Mouse (Mus musculus) liver, embryonic 15.5 days (tissue): Measurements from ENCODE around the gene Six3. TPM values are rescaled to one million over a fixed set of nuclear protein-coding genes. Genes with fewer than 3 reads are reported as not detected.

Source experiments
- ATAC-seq: fragments of 200-750 bp; cut with Nextera tagmentation; 2 replicates; pipeline ENCODE4 v1.8.0; 2017; ENCODE audit warnings: moderate number of reproducible peaks, mild to moderate bottlenecking, moderate library complexity; ENCODE audit not compliant: insufficient read depth
- H3K27ac ChIP-seq: fragments of 300-500 bp; sonication (generic); replicated peaks from 2 replicates; pipeline ENCODE4 v1.5.1; 2015; ENCODE audit warnings: mild to moderate bottlenecking, inconsistent platforms
- H3K27me3 ChIP-seq: fragments of 300-500 bp; sonication (generic); 2 replicates; pipeline ENCODE4 v1.6.1; 2015; ENCODE audit warnings: mild to moderate bottlenecking, inconsistent platforms
- H3K36me3 ChIP-seq: fragments of 300-500 bp; sonication (generic); replicated peaks from 2 replicates; pipeline ENCODE4 v1.6.1; 2015; ENCODE audit warnings: moderate library complexity, mild to moderate bottlenecking, inconsistent platforms
- H3K4me1 ChIP-seq: fragments of 300-500 bp; sonication (generic); replicated peaks from 2 replicates; pipeline ENCODE4 v1.6.1; 2015; ENCODE audit warnings: inconsistent platforms
- H3K4me2 ChIP-seq: fragments of 300-500 bp; sonication (generic); 2 replicates; pipeline ENCODE4 v1.6.1; 2015; ENCODE audit warnings: moderate library complexity, mild to moderate bottlenecking, inconsistent platforms
- H3K4me3 ChIP-seq: fragments of 300-500 bp; sonication (generic); replicated peaks from 2 replicates; pipeline ENCODE4 v1.5.1; 2015; ENCODE audit warnings: mild to moderate bottlenecking, inconsistent platforms
- H3K9ac ChIP-seq: fragments of 300-500 bp; sonication (generic); 2 replicates; pipeline ENCODE4 v1.6.1; 2015; ENCODE audit warnings: moderate library complexity, mild to moderate bottlenecking, inconsistent platforms
- H3K9me3 ChIP-seq: fragments of 300-500 bp; sonication (generic); replicated peaks from 2 replicates; pipeline ENCODE4 v1.6.1; 2016; ENCODE audit warnings: inconsistent platforms
- WGBS: fragments of 180-500 bp; shearing (Covaris S2); methylation state at CpG from one replicate; pipeline ENCODE4 v1.1.7; 2015; ENCODE audit warnings: mixed read lengths; ENCODE audit not compliant: insufficient replicate concordance; 5-methylcytosine and 5-hydroxymethylcytosine counted together
- polyA plus RNA-seq: library from polyadenylated mRNA; unstranded; fragments of >200 nt; fragmentation: Nextera tagmentation; extraction: Ambion mirVana; gene quantifications from 2 replicates; pipeline ENCODE4 v1.2.1, GENCODE M21; 2015

Six3 gene
- not detected in 2 replicates for polyA plus RNA-seq

DNA sequence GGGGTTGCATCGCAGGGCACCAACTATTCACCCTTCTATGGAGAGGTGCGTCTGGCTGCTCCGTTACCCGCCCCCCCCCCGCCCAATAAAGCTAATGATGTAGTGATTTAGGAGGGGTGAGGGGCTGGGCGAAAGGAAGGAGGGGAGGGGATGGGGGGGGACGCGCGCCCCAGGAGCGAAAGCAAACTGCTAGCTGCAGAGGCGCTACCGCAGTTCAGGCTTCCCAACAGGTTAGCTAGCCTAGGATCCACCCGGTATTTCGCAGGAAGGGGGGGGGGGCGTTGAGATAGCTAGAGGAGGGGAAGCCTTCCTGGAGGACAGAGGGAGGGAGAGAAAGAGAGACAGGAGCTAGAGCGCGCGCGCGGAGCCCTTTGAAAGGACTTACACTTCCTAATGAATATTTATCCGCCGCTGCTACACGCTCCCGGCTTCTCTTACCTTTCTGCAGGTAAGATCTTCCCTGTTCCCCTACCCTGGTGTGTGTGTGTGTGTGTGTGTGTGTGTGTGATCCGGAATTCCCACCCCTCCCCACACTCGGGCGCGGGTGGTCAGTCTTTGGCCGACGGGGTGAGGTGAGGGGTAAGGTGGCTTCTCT is at the start of gene Six3:
Six3 (plus strand) TSS at position 343 of the 595 bp plus-strand sequence.
- no peaks in the 10 kb centered on the region for H3K9me3 ChIP-seq
- H3K9ac ChIP-seq, result no peak within 1 kb of the TSS
- no peak for ATAC-seq
- no peak within 1 kb of the TSS for H3K4me2 ChIP-seq
- H3K27me3 ChIP-seq, result peaks cover 100% of the 10 kb centered on the region
- 2% methylated on average over 29 of the region's 30 CpGs for WGBS
- H3K27ac ChIP-seq, result no peak within 1 kb of the TSS
- no peaks in the 10 kb centered on the region for H3K4me1 ChIP-seq
- H3K36me3 ChIP-seq, result no peaks in the 10 kb centered on the region
- H3K4me3 ChIP-seq, result no peak within 1 kb of the TSS

DNA sequence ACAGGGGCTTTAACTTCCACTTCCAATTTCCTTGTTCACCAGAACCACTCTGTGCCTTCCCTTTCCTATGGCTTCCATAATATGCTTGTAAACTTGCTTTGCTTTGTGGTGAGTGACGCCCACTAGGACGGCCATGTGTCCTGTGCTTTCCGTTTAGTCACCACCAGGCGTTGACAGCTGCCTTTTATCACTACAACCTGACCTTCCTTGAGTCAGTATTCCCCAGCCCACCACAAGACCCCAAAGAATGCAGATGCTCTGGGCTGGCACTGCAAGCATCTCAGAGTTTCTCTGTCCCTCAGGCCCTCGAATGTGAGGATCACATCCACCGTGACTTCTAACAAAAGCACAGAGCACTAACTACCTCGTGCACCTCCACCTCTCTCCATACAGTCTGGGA is 49.3 kb upstream of the Six3 start:
- no peak overlapping the region for H3K4me3 ChIP-seq
- H3K27me3 ChIP-seq, result no peaks in the 10 kb centered on the region; the same call in 1 of the 2 replicates
- ATAC-seq, result no peak
- H3K4me1 ChIP-seq, result no peaks in the 10 kb centered on the region
- H3K36me3 ChIP-seq, result no peaks in the 10 kb centered on the region
- no peak overlapping the region for H3K9ac ChIP-seq
- H3K9me3 ChIP-seq, result no peaks in the 10 kb centered on the region
- 35% methylated on average over 7 of the region's 7 CpGs for WGBS
- no peak overlapping the region for H3K27ac ChIP-seq
- no peak overlapping the region for H3K4me2 ChIP-seq

DNA sequence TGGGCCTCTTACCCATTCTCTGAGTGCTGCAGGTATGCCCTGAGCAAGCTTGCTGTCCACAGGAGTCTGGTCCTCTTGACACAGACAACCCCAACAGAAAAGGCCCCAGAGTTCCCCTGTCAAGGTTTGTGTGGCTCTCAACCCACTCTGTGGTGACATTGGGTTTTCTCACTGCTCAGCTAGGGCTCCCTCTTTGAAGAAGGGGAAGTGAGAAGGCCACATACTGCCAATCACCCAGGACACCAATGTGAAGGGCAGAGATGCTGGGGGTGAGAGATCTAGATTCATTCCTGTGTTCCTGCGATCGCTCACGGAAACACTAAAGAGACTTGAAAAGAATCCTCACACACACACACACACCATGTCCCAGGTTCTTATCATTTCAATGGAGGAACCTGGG is 39.4 kb upstream of the Six3 start:
- H3K4me1 ChIP-seq, result no peaks in the 10 kb centered on the region
- H3K4me3 ChIP-seq, result no peak overlapping the region
- H3K9me3 ChIP-seq, result no peaks in the 10 kb centered on the region
- no peaks in the 10 kb centered on the region for H3K27me3 ChIP-seq
- H3K36me3 ChIP-seq, result no peaks in the 10 kb centered on the region
- H3K27ac ChIP-seq, result no peak overlapping the region
- 54% methylated on average over 3 of the region's 3 CpGs for WGBS
- ATAC-seq, result no peak
- no peak overlapping the region for H3K4me2 ChIP-seq
- no peak overlapping the region for H3K9ac ChIP-seq

DNA sequence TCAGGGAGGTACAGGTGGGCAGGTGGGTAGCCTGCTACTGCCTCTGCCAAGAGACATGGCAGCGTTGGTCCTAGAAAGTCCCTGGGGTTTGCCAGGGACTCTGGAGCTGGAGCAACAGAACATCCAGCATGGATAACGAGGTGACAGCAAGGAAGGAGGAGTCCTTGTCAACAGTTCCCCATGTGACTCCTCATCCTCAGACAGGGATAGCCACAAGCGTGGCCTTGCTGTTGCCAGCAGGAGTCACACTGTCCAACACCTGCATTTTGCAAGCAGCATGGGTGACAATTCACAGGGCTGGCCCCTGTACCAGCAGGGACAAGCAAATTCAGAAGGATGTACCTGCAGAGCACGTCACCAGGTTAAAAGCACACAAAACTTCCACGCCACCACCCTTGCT is 35.1 kb upstream of the Six3 start:
- Histone ChIP-seq H3K27ac (no peak overlapping the region), H3K9ac (no peak overlapping the region), H3K27me3 (no peaks in the 10 kb centered on the region), H3K36me3 (no peaks in the 10 kb centered on the region), H3K4me2 (no peak overlapping the region), H3K4me1 (no peaks in the 10 kb centered on the region), H3K9me3 (no peaks in the 10 kb centered on the region), H3K4me3 (no peak overlapping the region)
- ATAC-seq, result no peak
- 50% methylated on average over 5 of the region's 5 CpGs for WGBS

DNA sequence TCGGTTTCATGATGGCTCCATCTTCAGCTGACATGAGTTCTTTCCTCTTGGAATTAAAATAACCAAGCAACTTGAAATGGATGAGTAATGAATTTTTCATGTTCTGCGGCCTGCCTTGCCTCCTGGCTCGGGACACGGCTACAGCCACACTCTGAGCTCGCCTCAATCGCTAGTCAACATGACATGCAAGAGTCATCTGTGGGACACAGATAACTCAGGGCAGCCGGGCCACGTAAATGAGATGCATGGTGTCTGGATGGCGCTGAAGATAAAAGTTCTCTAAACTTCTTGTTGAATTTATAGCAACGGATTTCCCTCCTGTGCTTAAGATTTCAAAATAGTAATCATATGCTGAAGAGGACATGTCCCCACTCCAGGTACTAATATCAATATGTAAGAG is 34.1 kb upstream of the Six3 start:
- no peak overlapping the region for H3K4me2 ChIP-seq
- H3K9me3 ChIP-seq, result no peaks in the 10 kb centered on the region
- no peak overlapping the region for H3K27ac ChIP-seq
- no peaks in the 10 kb centered on the region for H3K27me3 ChIP-seq
- ATAC-seq, result no peak
- H3K4me3 ChIP-seq, result no peak overlapping the region
- no peaks in the 10 kb centered on the region for H3K4me1 ChIP-seq
- no peaks in the 10 kb centered on the region for H3K36me3 ChIP-seq
- WGBS, result 45% methylated on average over 10 of the region's 10 CpGs
- H3K9ac ChIP-seq, result no peak overlapping the region

DNA sequence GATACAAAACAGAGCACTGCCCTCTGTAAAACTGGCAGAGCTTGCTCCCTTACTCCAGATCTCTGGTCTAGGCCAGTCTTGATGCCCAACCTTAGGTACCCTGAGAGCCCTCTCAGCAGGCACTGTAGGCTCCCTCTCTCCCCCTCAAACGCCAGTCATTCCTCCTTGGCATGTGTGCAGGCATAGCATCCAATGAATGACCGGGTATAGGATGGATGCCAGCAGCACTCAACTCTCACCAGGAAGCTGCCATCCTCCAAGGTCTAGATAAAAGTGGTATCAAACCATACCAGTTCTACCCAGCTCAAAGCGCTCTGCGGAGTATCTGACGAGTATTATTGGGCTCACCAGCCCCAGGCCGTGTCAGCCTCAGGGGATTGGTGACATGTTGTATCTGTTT is 33.2 kb upstream of the Six3 start:
- Histone ChIP-seq H3K27me3 (no peaks in the 10 kb centered on the region), H3K4me2 (no peak overlapping the region), H3K4me3 (no peak overlapping the region), H3K9me3 (no peaks in the 10 kb centered on the region), H3K9ac (no peak overlapping the region), H3K36me3 (no peaks in the 10 kb centered on the region), H3K4me1 (no peaks in the 10 kb centered on the region), H3K27ac (no peak overlapping the region)
- WGBS, result 73% methylated on average over 6 of the region's 6 CpGs
- no peak for ATAC-seq

DNA sequence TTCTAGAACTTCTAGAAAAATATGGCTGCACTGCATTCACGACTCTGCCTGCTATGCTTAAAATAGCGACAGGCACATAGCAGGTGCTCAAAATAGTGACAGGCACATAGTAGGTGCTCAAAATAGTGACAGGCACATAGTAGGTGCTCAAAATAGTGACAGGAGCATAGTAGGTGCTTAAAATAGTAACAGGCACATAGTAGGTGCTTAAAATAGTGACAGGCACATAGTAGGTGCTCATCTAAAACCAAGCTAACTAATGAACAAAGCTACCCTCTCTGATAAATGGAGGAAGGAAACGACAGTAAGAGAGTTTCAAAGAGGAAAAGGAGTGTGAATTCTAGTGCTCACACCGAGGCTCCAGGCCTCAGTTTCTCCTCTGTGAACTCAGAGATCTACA is 29.2 kb upstream of the Six3 start:
- Histone ChIP-seq H3K9me3 (no peaks in the 10 kb centered on the region), H3K36me3 (no peaks in the 10 kb centered on the region), H3K4me1 (no peaks in the 10 kb centered on the region), H3K4me2 (no peak overlapping the region), H3K27me3 (no peaks in the 10 kb centered on the region), H3K4me3 (no peak overlapping the region), H3K9ac (no peak overlapping the region), H3K27ac (no peak overlapping the region)
- ATAC-seq, result no peak
- 71% methylated on average over 4 of the region's 4 CpGs for WGBS

DNA sequence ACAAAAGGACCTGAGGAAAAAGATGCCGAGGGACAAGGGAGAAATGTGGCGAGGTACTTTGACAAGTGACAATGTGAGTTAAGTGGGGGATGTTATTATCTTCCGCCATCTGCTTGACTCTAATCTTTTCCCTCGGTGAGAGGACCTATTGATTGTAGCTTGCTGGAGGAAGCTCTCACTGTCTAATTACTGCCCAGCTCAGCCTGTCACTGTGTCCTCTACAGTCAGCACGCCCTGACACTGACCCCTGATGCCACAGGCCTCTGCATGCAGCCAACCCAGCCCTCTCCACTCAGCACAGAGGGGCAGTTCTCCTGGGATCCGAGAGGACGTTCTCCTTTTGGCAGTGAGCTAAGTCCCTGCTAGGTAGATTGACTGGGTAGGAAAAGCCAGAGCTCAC is 28.8 kb upstream of the Six3 start:
- Histone ChIP-seq H3K4me1 (no peaks in the 10 kb centered on the region), H3K9ac (no peak overlapping the region), H3K4me2 (no peak overlapping the region), H3K9me3 (no peaks in the 10 kb centered on the region), H3K27ac (no peak overlapping the region), H3K4me3 (no peak overlapping the region), H3K36me3 (no peaks in the 10 kb centered on the region), H3K27me3 (no peaks in the 10 kb centered on the region)
- no peak for ATAC-seq
- 48% methylated on average over 7 of the region's 7 CpGs for WGBS

DNA sequence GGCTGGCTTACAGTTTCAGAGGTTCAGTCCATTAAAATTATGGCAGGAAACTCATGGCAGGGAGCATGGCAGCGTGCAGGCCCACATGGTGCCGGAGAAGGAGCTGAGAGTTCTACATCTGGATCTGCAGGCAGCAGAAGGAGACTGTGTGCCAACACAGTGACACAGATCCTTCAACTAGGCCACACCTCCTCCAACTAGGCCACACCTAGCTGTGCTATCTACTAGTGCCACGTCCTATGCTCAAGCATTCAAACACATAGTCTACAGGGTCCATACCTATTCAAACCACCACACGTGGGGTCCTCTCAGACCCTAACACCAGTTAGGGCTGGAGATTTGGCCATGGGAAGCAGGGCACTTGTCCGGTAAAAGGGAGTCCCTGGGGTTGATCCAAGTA is 27.6 kb upstream of the Six3 start:
- Histone ChIP-seq H3K4me2 (no peak overlapping the region), H3K9ac (no peak overlapping the region), H3K27me3 (no peaks in the 10 kb centered on the region), H3K4me3 (no peak overlapping the region), H3K36me3 (no peaks in the 10 kb centered on the region), H3K9me3 (no peaks in the 10 kb centered on the region), H3K4me1 (no peaks in the 10 kb centered on the region), H3K27ac (no peak overlapping the region)
- 57% methylated on average over 5 of the region's 5 CpGs for WGBS
- ATAC-seq, result peak; percentile 42; the same call in 1 of the 2 replicates

DNA sequence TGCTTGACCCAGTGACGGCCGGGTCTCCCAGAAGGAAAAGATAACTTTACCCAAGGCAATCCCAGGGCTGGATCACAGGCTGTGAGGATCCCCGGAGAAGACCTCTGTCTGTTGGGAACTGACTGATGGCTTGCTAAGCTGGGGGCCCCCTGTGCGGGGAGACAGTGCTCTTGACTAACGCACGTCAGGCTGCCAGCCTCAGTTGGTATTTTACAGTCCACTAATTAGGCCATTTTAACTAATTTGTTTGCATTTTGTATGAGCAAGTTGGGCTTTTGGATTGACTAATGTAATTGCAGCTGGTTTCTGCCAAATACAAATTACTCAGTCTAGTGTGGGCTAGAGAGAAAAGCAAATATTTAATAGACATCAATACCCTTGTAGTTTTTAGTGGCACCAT is 21.4 kb upstream of the Six3 start:
- no peak for ATAC-seq
- Histone ChIP-seq H3K9ac (no peak overlapping the region), H3K4me1 (no peaks in the 10 kb centered on the region), H3K27ac (no peak overlapping the region), H3K4me2 (no peak overlapping the region), H3K9me3 (no peaks in the 10 kb centered on the region), H3K4me3 (no peak overlapping the region), H3K36me3 (no peaks in the 10 kb centered on the region), H3K27me3 (peaks cover 4% of the 10 kb centered on the region; the same call in 1 of the 2 replicates)
- 74% methylated on average over 6 of the region's 6 CpGs for WGBS

DNA sequence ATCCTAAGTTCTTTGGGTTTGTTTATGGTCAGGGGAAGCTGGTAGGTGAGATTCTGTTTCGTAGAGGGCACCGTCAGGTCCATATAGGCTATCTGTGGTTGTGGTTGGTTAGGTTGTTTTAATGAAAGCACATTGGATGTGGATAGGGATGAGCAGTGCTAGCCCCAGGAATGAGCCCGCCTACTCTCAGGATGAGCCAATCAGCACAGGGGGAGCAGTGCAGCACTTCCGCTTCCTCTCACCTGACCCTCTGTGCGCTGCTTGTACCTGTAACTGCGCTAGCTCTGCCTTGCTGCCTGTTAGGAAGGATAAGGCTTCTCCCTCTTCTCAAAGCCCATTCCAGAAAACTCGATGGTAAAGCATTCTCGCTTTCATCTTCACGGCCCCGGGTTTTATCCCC is 17.6 kb upstream of the Six3 start:
- Histone ChIP-seq H3K4me1 (no peaks in the 10 kb centered on the region), H3K9me3 (no peaks in the 10 kb centered on the region), H3K4me3 (no peak overlapping the region), H3K36me3 (no peaks in the 10 kb centered on the region), H3K27ac (no peak overlapping the region), H3K27me3 (peaks cover 10% of the 10 kb centered on the region), H3K4me2 (no peak overlapping the region), H3K9ac (no peak overlapping the region)
- 51% methylated on average over 10 of the region's 10 CpGs for WGBS
- no peak for ATAC-seq

DNA sequence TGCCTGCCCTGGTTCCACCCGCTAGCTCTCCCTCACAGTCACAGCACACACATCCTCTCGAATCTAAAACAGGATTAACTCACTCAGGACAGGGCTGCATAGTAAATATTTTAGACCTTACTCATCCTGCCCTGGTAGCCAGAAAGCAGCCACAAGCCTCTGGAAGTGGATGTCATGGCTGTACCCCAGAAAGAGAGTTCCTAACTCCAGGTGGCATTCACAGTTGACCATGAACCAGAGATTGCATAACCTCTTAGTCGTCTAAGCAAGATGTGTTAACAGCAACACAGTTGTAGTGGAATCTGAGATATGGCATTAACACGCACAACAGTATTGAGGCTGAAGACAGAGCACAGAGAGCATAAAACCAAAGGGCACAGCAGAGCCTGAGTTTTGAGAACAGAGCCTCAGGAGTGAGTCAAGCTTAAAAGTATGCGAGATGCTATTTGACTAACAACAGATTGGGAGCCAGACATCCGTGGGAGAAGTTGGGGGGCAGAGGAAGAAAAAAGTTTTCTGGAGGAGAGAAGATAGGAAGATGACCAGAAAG is 17.0 kb upstream of the Six3 start:
- H3K9me3 ChIP-seq, result no peaks in the 10 kb centered on the region
- no peak overlapping the region for H3K27ac ChIP-seq
- no peak overlapping the region for H3K4me2 ChIP-seq
- WGBS, result 36% methylated on average over 6 of the region's 6 CpGs
- no peak overlapping the region for H3K9ac ChIP-seq
- H3K27me3 ChIP-seq, result peaks cover 10% of the 10 kb centered on the region
- no peak for ATAC-seq
- H3K36me3 ChIP-seq, result no peaks in the 10 kb centered on the region
- no peak overlapping the region for H3K4me3 ChIP-seq
- H3K4me1 ChIP-seq, result no peaks in the 10 kb centered on the region
